Mouse (Mus musculus) gastrocnemius, postnatal 14 days (tissue): ENCODE results near the gene Megf8. TPM values are rescaled to one million over a fixed set of nuclear protein-coding genes. Genes with fewer than 3 reads are reported as not detected.

ENCODE experiments used
- DNase-seq: peaks from one replicate; pipeline ENCODE4 v3.0.0; 2021; ENCODE audit warnings: mixed read lengths
- intact Hi-C: fragments of 180-260 bp; cut with DNase I; formaldehyde crosslinking; loops from one replicate; pipeline ENCODE4 v1.15.1; 2025; ENCODE audit warnings: low total_unique reads
- total RNA-seq, 2 experiments: library from RNA; stranded (reverse); gene quantifications; 2 replicates each; pipeline ENCODE4 v1.2.3; 2021

Gene Megf8
- total RNA-seq, 2 experiments from 2014 or later, result 18.5 to 19.7 TPM

GRCm38 (mm10) chr7:25376556-25376955, 59.6 kb downstream of the Megf8 start:
- intact Hi-C loops, result no loop called here

GRCm38 (mm10) chr7:25377100-25377700, 60.2 kb downstream of the Megf8 start:
- no peak for DNase-seq
- intact Hi-C loops, result no loop called here

More at GRCm38 (mm10) chr7:25376556-25376955, 59.6 kb downstream of the Megf8 start:
- peak; percentile 72 for DNase-seq

GRCm38 (mm10) chr7:25378181-25379100, 61.5 kb downstream of the Megf8 start:
- intact Hi-C loops, result no loop called here
- DNase-seq, result no peak

- peak; percentile 60 for DNase-seq
- intact Hi-C loops, result no loop called here
These were observed 62.8 kb downstream of the Megf8 start for GRCm38 (mm10) chr7:25379551-25380351.

- intact Hi-C loops, result no loop called here
- DNase-seq, result no peak
These were observed 63.7 kb downstream of the Megf8 start for GRCm38 (mm10) chr7:25380392-25381283.

GRCm38 (mm10) chr7:25381284-25381680, 64.3 kb downstream of the Megf8 start:
- no peak for DNase-seq
- intact Hi-C loops, result no loop called here

- intact Hi-C loops, result no loop called here
- DNase-seq, result no peak
These were observed 65.6 kb downstream of the Megf8 start for GRCm38 (mm10) chr7:25382541-25382940.

- intact Hi-C loops, result no loop called here
- no peak for DNase-seq
These were observed 66.4 kb downstream of the Megf8 start for GRCm38 (mm10) chr7:25383385-25383784.

GRCm38 (mm10) chr7:25383891-25384290, 66.9 kb downstream of the Megf8 start:
- DNase-seq, result no peak
- intact Hi-C loops, result no loop called here

- intact Hi-C loops, result no loop called here
- no peak for DNase-seq
These were observed 67.4 kb downstream of the Megf8 start for GRCm38 (mm10) chr7:25384318-25384717.

GRCm38 (mm10) chr7:25384818-25385217, 67.9 kb downstream of the Megf8 start:
- DNase-seq, result no peak
- intact Hi-C loops, result no loop called here

- DNase-seq, result no peak
These were observed 68.3 kb downstream of the Megf8 start for GRCm38 (mm10) chr7:25385259-25385658.

GRCm38 (mm10) chr7:25385850-25386555, 69.0 kb downstream of the Megf8 start:
- intact Hi-C loops, result no loop called here
- DNase-seq, result peak; percentile 70

More at GRCm38 (mm10) chr7:25385259-25385658, 68.3 kb downstream of the Megf8 start:
- intact Hi-C loops, result no loop called here

GRCm38 (mm10) chr7:25387811-25388440, 71.0 kb downstream of the Megf8 start:
- no peak for DNase-seq
- intact Hi-C loops, result no loop called here

- no peak for DNase-seq
- intact Hi-C loops, result no loop called here
These were observed 72.0 kb downstream of the Megf8 start for GRCm38 (mm10) chr7:25388916-25389315.

- DNase-seq, result peak; percentile 79
- intact Hi-C loops, result no loop called here
These were observed 73.2 kb downstream of the Megf8 start for GRCm38 (mm10) chr7:25390054-25390770.

- no peak for DNase-seq
- intact Hi-C loops, result no loop called here
These were observed 74.0 kb downstream of the Megf8 start for GRCm38 (mm10) chr7:25390986-25391385.
